Mouse (Mus musculus): ENCODE data around the gene Fgf8. TPM values are rescaled to one million over a fixed set of nuclear protein-coding genes. Genes with fewer than 3 reads are reported as not detected.

The Fgf8 gene
- polyA plus RNA-seq, 1 experiment from 2014 or later, result not detected

DNA sequence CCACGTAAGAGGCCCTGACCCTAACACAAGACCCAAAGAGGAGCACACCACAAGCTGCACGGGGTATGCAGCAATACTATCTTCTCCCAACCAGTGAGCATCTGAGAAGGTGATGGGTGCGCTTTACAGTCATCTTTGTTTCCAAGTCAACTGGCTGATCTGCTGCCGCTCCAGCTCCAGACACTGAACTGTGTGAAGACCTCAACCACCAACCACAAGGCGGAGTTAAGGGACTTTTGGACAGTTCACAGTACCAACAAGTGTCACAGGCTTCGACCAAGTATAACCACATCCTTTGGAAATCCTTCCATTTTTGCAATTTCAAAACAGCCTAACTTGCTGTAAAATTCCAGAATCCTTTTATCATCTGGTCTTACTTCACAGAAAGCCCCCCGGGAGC, 9.2 kb upstream of the Fgf8 start:
- ATAC-seq (ENCODE audit: low read depth), result no peak
- 89% methylated on average over 7 of the region's 7 CpGs for WGBS
- no peak overlapping the region for H3K4me3 ChIP-seq (ENCODE audit: low read length)
- no peak overlapping the region for H3K4me2 ChIP-seq (ENCODE audit: low read depth, low read length)
- no peaks in the 10 kb centered on the region for H3K27me3 ChIP-seq (ENCODE audit: control insufficient read depth, insufficient read depth, low read depth, low read length)
- peaks cover 40% of the 10 kb centered on the region for H3K36me3 ChIP-seq (ENCODE audit: control insufficient read depth, insufficient read depth, low read length)
- H3K9ac ChIP-seq (ENCODE audit: low read length), result no peak overlapping the region
- H3K4me1 ChIP-seq (replicated peaks; ENCODE audit: control insufficient read depth, insufficient read depth, low read length), result peaks cover 11% of the 10 kb centered on the region
- no peak overlapping the region for H3K27ac ChIP-seq (ENCODE audit: low read length)
- H3K9me3 ChIP-seq (ENCODE audit: control insufficient read depth, low read length), result no peaks in the 10 kb centered on the region

DNA sequence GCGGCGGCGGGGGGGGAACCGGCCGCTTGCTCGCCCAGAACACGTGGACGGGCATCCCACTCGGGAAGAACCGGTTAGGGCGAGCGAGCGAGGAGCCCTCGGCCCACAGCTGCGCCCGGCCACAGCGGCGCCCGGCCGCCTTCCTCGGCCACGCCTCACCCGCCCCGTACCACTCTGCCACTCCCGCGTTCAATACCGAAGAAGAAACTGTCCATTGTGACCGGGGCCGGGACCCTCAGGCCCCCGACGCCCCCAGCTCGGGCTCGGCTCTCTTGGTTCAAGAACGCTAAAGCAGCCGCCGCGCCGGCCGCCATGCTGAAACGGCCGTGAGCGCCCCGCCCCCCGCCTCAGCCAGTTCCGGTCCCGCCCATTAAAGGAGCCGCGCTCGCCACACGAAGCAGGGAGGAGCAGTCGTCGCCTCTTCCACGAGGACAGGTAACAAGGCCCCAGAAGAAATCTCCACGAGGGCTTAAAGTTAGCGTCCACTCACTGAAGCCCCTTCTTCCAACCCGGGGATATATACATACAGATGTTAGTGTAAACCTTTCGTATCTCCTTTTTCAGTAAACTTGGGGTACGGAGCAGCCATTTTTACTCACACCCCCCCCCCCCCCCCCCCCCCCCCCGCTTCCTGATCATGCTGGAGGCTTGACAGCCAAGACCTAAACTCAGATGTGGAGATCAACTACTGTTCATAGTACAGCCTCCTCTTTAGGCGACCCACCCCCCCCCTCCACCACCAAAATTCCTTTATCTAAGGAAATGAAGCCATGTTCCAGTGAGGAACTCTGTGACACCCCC, 6.7 kb upstream of the Fgf8 start, which contains the start of gene Npm3:
TSS of gene Npm3 (minus strand) at position 349 of the 801 bp plus-strand sequence.
- H3K4me3 ChIP-seq (ENCODE audit: low read length), result peak within 1 kb of the TSS; percentile 61
- H3K36me3 ChIP-seq (ENCODE audit: control insufficient read depth, insufficient read depth, low read length), result peaks cover 22% of the 10 kb centered on the region
- H3K9me3 ChIP-seq (ENCODE audit: control insufficient read depth, low read length), result no peaks in the 10 kb centered on the region
- peak within 1 kb of the TSS; percentile 91 for H3K4me2 ChIP-seq (ENCODE audit: low read depth, low read length)
- no peak within 1 kb of the TSS for H3K27ac ChIP-seq (ENCODE audit: low read length)
- peak; percentile 85 for ATAC-seq (ENCODE audit: low read depth)
- H3K9ac ChIP-seq (ENCODE audit: low read length), result peak within 1 kb of the TSS; percentile 74
- peaks cover 20% of the 10 kb centered on the region for H3K27me3 ChIP-seq (ENCODE audit: control insufficient read depth, insufficient read depth, low read depth, low read length)
- peaks cover 20% of the 10 kb centered on the region for H3K4me1 ChIP-seq (replicated peaks; ENCODE audit: control insufficient read depth, insufficient read depth, low read length)
- WGBS, result under 1% methylated on average over 54 of the region's 60 CpGs

DNA sequence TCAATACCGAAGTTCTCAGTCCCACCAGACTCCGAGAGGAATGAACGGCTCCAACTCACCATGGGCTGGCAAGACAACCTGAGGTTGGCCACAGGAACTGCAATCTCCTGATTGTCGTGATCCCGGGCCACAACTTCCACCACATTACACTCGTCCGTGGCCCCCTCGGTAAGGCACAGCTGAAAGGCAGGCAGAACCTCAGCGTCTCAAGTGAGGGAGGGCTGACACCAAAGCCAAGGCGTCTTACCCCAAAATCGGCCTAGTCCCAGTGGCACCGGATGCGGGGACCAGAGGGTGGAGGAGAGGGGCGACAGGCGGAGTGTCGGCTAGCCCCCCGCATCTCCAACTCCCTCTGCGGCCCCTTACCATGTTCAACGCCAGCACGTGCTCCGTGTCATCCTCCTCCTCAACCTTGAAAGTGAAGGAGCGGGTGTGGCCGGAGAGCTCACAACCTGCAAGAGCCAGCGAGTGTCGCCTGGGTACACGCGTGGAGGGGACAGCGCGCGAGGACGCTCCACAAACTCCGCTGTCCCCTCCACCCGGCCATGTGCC, 6.1 kb upstream of the Fgf8 start:
- Histone ChIP-seq H3K4me1 (replicated peaks; ENCODE audit: control insufficient read depth, insufficient read depth, low read length) (peaks cover 20% of the 10 kb centered on the region), H3K27me3 (ENCODE audit: control insufficient read depth, insufficient read depth, low read depth, low read length) (peaks cover 27% of the 10 kb centered on the region), H3K9me3 (ENCODE audit: control insufficient read depth, low read length) (no peaks in the 10 kb centered on the region), H3K9ac (ENCODE audit: low read length) (peak overlapping the region; percentile 74), H3K36me3 (ENCODE audit: control insufficient read depth, insufficient read depth, low read length) (peaks cover 16% of the 10 kb centered on the region), H3K27ac (ENCODE audit: low read length) (no peak overlapping the region), H3K4me2 (ENCODE audit: low read depth, low read length) (peak overlapping the region; percentile 91), H3K4me3 (ENCODE audit: low read length) (peak overlapping the region; percentile 61)
- WGBS, result under 1% methylated on average over 33 of the region's 33 CpGs
- ATAC-seq (ENCODE audit: low read depth), result peak; percentile 2; the same call in 1 of the 2 replicates

DNA sequence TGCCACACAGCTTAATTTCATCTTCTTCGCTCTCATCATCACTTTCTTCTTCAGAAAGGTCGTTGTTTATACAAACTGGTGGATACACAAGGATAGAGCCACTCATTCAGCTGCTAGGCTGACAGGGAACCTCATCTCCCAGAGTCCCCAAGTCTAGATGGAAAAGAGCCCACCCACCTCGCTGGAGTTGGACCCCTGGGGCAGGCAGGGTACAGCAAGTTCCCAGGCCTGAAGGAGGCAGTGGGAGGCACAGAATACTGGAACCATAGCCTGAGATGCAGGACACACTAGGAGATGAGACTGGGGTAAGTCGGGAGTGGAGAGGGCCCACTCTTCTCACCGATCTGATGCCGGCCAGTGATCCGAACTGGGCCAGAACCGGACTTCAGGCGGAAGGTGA, 5.5 kb upstream of the Fgf8 start:
- Histone ChIP-seq H3K4me3 (ENCODE audit: low read length) (peak overlapping the region; percentile 61), H3K4me2 (ENCODE audit: low read depth, low read length) (peak overlapping the region; percentile 91), H3K9me3 (ENCODE audit: control insufficient read depth, low read length) (no peaks in the 10 kb centered on the region), H3K36me3 (ENCODE audit: control insufficient read depth, insufficient read depth, low read length) (peaks cover 13% of the 10 kb centered on the region), H3K9ac (ENCODE audit: low read length) (peak overlapping the region; percentile 74), H3K27ac (ENCODE audit: low read length) (no peak overlapping the region), H3K27me3 (ENCODE audit: control insufficient read depth, insufficient read depth, low read depth, low read length) (peaks cover 32% of the 10 kb centered on the region), H3K4me1 (replicated peaks; ENCODE audit: control insufficient read depth, insufficient read depth, low read length) (peaks cover 20% of the 10 kb centered on the region)
- WGBS, result 33% methylated on average over 9 of the region's 9 CpGs
- no peak for ATAC-seq (ENCODE audit: low read depth)

DNA sequence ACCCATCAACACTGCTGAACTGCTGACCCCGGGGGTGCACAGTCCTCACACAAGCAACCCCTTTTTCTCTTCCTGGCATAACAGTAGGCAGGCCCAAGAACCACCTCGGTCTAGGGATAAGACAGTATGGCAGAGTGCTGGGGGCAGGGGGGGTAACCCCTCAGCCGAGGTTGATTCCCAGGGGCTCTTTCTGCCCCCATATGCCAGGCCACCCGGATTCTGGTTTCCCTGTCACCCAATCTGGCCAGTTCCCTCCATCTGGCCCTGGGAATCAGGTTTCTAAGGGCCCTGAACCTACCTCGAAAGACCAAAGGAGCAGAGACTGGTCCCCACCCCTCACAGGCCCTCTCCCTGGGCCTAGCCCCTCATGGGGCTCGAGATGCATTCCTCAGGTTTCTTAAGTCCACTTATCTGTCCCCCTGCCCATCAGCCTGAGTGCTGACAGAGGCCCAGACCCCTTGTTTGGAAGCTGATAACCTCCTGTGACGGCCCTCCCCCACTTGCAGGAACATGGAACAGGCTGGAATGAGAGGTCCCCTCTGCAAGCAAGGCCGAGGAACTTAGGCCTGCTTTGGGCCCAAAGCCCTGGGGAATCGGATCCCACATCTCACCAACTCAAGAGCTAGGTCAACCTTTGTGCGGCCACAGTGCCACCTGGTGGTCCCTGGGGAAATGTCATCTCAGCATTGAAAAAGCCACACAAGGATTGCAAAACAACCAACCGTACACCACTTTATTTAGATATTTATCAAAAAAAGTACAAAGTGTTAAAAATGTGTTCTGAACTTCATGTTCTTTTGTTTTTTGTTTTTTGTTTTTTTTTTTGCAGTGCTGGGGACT, 4.5 kb upstream of the Fgf8 start:
- no peak overlapping the region for H3K4me2 ChIP-seq (ENCODE audit: low read depth, low read length)
- peak overlapping the region; percentile 48 for H3K9ac ChIP-seq (ENCODE audit: low read length)
- no peaks in the 10 kb centered on the region for H3K9me3 ChIP-seq (ENCODE audit: control insufficient read depth, low read length)
- WGBS, result 10% methylated on average over 11 of the region's 11 CpGs
- peaks cover 27% of the 10 kb centered on the region for H3K4me1 ChIP-seq (replicated peaks; ENCODE audit: control insufficient read depth, insufficient read depth, low read length)
- no peak overlapping the region for H3K27ac ChIP-seq (ENCODE audit: low read length)
- no peak overlapping the region for H3K4me3 ChIP-seq (ENCODE audit: low read length)
- peak; percentile 30; the same call in 1 of the 2 replicates for ATAC-seq (ENCODE audit: low read depth)
- H3K27me3 ChIP-seq (ENCODE audit: control insufficient read depth, insufficient read depth, low read depth, low read length), result peaks cover 42% of the 10 kb centered on the region
- peaks cover 5% of the 10 kb centered on the region for H3K36me3 ChIP-seq (ENCODE audit: control insufficient read depth, insufficient read depth, low read length)

DNA sequence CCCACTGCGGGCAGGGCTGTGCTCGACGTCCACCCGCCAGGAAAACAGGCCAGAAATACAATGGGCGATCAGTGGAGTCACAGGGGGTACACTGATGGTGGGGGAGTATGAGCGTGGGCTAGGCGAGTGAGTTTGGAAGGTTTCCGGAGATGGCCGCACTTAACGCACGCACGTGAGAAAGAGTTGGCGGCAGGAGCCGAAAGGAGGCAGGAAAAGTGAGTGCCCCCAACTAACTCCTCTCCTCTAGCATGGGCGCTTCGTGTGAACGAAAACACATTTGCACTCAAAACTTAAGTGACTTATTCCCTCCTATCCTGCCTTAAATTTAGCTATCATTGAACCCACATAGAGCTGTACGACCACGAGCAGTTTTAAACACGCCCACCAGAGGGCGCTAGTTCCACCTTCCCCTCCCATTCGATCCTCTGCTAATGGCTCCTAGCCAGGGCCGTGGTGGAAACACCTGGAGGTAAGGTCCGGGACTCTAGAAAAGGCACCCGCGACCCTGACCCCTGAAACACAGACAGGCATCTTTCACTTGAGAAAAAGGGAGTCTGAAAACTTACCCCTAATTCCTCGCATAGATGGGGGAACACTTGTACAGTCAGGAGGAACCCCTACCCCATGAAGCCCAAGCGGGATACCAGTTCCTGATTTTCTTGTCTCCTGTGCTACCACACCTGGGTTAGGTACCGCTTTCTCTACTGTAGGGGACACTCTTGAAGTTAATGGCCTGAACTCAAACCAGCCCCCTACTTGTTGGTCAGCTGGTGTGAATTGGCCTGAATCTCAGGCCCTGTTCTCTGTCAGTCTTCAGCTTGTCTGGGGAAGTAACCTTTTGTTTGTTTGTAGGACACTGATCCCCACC, 3.7 kb upstream of the Fgf8 start:
- H3K4me1 ChIP-seq (replicated peaks; ENCODE audit: control insufficient read depth, insufficient read depth, low read length), result peaks cover 34% of the 10 kb centered on the region
- H3K9ac ChIP-seq (ENCODE audit: low read length), result no peak overlapping the region
- H3K4me2 ChIP-seq (ENCODE audit: low read depth, low read length), result peak overlapping the region; percentile 22; the same call in 1 of the 2 replicates
- ATAC-seq (ENCODE audit: low read depth), result no peak
- H3K9me3 ChIP-seq (ENCODE audit: control insufficient read depth, low read length), result no peaks in the 10 kb centered on the region
- no peaks in the 10 kb centered on the region for H3K36me3 ChIP-seq (ENCODE audit: control insufficient read depth, insufficient read depth, low read length)
- H3K27me3 ChIP-seq (ENCODE audit: control insufficient read depth, insufficient read depth, low read depth, low read length), result peaks cover 51% of the 10 kb centered on the region
- H3K4me3 ChIP-seq (ENCODE audit: low read length), result no peak overlapping the region; the same call in 1 of the 2 replicates
- no peak overlapping the region for H3K27ac ChIP-seq (ENCODE audit: low read length)
- WGBS, result 11% methylated on average over 29 of the region's 29 CpGs

DNA sequence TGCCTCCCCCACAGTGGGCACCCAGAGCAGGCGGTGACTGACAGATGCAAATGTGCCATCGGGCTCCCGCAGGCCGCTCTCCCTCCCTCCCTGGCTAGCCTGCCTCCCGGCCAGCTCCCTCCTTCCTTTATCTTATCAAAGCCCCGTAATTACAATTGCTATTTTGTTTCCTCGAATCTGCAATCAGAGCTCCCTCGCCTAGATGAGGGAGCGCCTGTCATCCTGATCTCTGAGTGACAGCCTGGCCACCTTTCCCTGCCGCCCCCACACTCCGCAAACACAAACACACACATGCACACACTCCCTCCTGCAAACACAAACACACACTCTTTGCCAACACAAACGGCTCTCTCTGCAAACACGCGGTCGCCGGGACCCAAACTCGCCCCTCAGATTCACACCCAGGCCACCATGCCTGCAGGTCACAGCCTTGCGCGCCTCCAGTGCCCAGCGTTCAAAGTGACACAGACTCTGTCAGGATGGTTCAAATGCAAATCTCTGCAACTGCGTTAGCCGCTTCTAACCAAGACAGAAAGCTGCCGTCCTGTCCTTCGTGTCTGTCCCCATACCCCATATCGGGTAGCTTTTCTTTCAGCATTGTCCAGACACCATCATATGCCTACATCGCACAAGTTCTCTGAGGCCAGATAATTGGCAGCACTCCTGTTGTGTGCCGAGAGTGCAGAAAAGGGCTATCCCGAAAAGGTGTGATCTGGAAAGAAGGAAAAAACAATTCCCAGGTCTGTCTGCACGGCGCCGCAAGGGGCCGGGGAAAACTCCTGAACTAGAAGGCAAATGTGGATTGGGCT, 2.8 kb upstream of the Fgf8 start:
- Histone ChIP-seq H3K27me3 (ENCODE audit: control insufficient read depth, insufficient read depth, low read depth, low read length) (peaks cover 58% of the 10 kb centered on the region), H3K36me3 (ENCODE audit: control insufficient read depth, insufficient read depth, low read length) (no peaks in the 10 kb centered on the region), H3K4me1 (replicated peaks; ENCODE audit: control insufficient read depth, insufficient read depth, low read length) (peaks cover 34% of the 10 kb centered on the region), H3K4me2 (ENCODE audit: low read depth, low read length) (peak overlapping the region; percentile 22; the same call in 1 of the 2 replicates), H3K9ac (ENCODE audit: low read length) (no peak overlapping the region), H3K9me3 (ENCODE audit: control insufficient read depth, low read length) (no peaks in the 10 kb centered on the region), H3K4me3 (ENCODE audit: low read length) (no peak overlapping the region; the same call in 1 of the 2 replicates), H3K27ac (ENCODE audit: low read length) (no peak overlapping the region)
- ATAC-seq (ENCODE audit: low read depth), result no peak
- WGBS, result 6% methylated on average over 32 of the region's 32 CpGs

DNA sequence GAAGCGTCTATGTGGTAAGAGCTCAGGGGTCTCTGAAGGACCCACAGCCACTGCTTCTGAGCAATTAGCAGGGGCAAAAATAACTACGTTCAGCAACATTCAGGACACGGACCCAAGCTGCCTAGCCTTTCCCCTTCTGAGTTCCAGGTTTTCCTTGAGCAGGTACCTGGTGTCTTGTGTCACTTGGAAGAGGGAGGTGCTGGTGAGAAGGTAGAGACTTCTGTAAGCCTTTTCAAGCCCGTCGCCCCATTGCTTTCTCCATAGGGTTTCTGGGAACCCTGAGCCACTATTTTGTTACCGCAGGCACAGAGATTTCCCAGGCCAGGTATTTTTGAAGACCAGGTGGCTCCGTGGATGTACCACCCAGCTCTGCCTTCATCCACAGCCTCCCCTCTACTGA, 904 bp upstream of the Fgf8 start:
- 30% methylated on average over 7 of the region's 7 CpGs for WGBS
- no peak overlapping the region for H3K4me2 ChIP-seq (ENCODE audit: low read depth, low read length)

More for the DNA sequence above, 904 bp upstream of the Fgf8 start:
- Histone ChIP-seq H3K4me1 (replicated peaks; ENCODE audit: control insufficient read depth, insufficient read depth, low read length) (peaks cover 30% of the 10 kb centered on the region), H3K27me3 (ENCODE audit: control insufficient read depth, insufficient read depth, low read depth, low read length) (peaks cover 75% of the 10 kb centered on the region), H3K9ac (ENCODE audit: low read length) (no peak overlapping the region), H3K27ac (ENCODE audit: low read length) (no peak overlapping the region), H3K4me3 (ENCODE audit: low read length) (no peak overlapping the region), H3K36me3 (ENCODE audit: control insufficient read depth, insufficient read depth, low read length) (no peaks in the 10 kb centered on the region), H3K9me3 (ENCODE audit: control insufficient read depth, low read length) (no peaks in the 10 kb centered on the region)
- ATAC-seq (ENCODE audit: low read depth), result no peak
